Mouse (Mus musculus) heart, adult 10 weeks (tissue): Measurements from ENCODE around the gene Cep162. TPM values are rescaled to one million over a fixed set of nuclear protein-coding genes. Genes with fewer than 3 reads are reported as not detected.

ENCODE experiments used
- polyA plus RNA-seq: library from polyadenylated mRNA; stranded (reverse); fragments of 350-450 nt; fragmentation: Illumina TruSeq; extraction: RNeasy Lipid Tissue Mini Kit (QIAGEN cat#74804); gene quantifications from one replicate; pipeline ENCODE4 v1.2.3, GENCODE M21; 2014; ENCODE audit warnings: low read depth, low replicate concordance

Cep162 gene
- polyA plus RNA-seq = 2.4 TPM

DNA sequence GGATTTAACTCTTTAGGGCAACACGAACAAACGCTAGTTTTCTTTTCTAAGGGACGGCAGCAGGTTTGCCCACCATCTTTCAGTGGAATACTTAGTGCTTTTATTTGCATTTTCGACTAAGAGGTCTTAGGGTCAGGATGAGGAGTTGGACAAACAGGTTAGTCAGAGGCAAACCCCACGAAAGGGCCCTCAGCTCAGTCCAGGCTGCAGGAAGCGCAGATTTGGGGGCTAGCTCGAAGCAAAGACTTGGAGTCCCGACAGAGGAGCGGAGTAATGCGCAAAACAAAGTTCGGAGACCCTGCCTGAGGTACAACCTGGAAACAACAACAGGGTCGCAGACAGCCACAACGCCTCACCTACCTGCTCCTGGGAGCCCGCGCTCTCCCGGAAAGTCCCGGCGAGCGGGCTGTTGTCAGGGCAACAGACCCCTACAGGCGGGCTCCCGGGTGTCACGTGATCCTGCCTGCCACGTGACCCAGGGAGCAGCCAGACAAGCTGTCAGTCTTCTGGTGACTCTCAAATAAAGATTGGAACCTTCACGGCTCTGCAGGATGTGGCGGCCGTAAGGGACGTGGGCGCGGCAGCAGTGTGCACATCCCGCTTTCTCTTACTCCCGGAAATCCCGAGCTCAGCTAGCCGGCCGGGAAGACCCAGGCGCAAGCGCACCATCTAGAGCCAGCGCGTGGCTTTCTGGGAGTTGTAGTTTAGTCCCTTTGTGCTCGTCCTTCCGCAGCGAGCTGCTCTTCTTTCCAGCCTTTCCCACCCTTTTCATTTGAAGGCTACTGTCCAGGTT, at the start of gene Cep162:
Gene Cep162, minus strand, starts transcription at position 634 of the 793 bp plus-strand sequence.

DNA sequence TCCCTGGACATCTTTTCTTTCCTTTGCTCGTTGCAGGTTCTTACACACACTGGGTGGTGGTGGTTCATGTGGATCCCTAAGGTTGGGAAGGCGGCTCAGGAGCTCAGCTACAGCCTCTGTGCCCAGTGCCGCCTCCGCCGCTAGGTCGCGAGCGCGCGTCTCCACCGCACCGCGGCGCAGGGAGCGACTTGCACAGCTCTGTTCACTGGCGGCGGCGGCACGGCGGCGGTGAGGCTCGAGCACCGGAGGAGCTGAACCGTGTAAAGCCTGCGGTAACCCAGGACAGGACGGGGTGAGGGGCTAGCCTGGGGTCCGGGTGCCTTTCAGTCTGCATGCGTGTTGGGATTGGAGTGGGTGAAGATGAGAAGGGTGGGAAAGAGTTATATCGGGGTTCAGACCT, 111.2 kb downstream of the Cep162 start, which contains the start of gene Mrap2:
Gene Mrap2, plus strand, starts transcription at position 201 of the 400 bp plus-strand sequence.

Other genes starting within 250 kb of the Cep162 start
- not detected for gene Ripply2, start 240.0 kb downstream of the Cep162 start, polyA plus RNA-seq
- 36.6 TPM for gene Cyb5r4, start 233.5 kb downstream of the Cep162 start, polyA plus RNA-seq
- gene Mrap2, start 111.2 kb downstream of the Cep162 start, polyA plus RNA-seq = not detected